Mouse (Mus musculus): ENCODE data around the gene Ube2u. TPM values are rescaled to one million over a fixed set of nuclear protein-coding genes. Genes with fewer than 3 reads are reported as not detected.
A peak's percentile ranks its signal among the peaks of the same experiment; 100 is the strongest.

The Ube2u gene
- polyA plus RNA-seq, 1 experiment from 2014 or later = 0.42 TPM

GRCm38 (mm10) chr4:100527554-100528001 is 48.9 kb downstream of the Ube2u start:
- 3% methylated on average over 15 of the region's 15 CpGs for WGBS
- H3K4me3 ChIP-seq (ENCODE audit: low read depth, low read length) = peak overlapping the region; percentile 8; the same call in 1 of the 2 replicates
- peaks cover 25% of the 10 kb centered on the region for H3K27me3 ChIP-seq (ENCODE audit: control insufficient read depth, insufficient read depth, low read length)
- no peak overlapping the region for H3K27ac ChIP-seq (ENCODE audit: low read depth, low read length)
- H3K9ac ChIP-seq (ENCODE audit: low read length) = no peak overlapping the region
- no peaks in the 10 kb centered on the region for H3K36me3 ChIP-seq (ENCODE audit: control insufficient read depth, insufficient read depth, low read length)
- peak overlapping the region; percentile 25 for H3K4me2 ChIP-seq
- no peaks in the 10 kb centered on the region for H3K9me3 ChIP-seq (ENCODE audit: control insufficient read depth, low read length)
- peaks cover 3% of the 10 kb centered on the region; the same call in 1 of the 2 replicates for H3K4me1 ChIP-seq (ENCODE audit: control insufficient read depth, insufficient read depth, low read length)
- ATAC-seq (ENCODE audit: low FRiP score) = peak; percentile 33; the same call in 1 of the 2 replicates
- peak; percentile 92 for DNase-seq (ENCODE audit: low spot score, missing footprints)

DNA sequence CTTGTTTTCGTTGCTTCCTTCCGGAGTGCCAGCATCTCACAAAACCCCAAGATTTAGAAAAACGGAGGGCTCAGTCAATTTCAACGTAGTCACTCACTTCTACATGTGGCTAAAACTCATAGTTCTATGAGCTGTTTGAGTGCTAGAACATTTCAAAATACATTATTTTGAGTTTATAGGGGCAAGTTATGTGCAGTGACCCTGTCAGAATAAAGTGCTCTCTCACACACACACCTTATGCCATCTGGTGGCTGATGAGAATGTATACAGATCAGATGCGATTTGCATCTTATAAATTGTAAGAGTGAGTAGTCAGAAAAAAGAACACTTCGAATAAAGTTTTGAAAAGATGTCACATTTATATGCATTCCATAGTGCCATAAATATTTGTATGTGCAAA is 55.0 kb downstream of the Ube2u start:
- Histone ChIP-seq H3K4me2 (no peak overlapping the region), H3K9ac (ENCODE audit: low read length) (no peak overlapping the region), H3K4me1 (ENCODE audit: control insufficient read depth, insufficient read depth, low read length) (peaks cover 3% of the 10 kb centered on the region; the same call in 1 of the 2 replicates), H3K27ac (ENCODE audit: low read depth, low read length) (no peak overlapping the region), H3K27me3 (ENCODE audit: control insufficient read depth, insufficient read depth, low read length) (no peaks in the 10 kb centered on the region; the same call in 1 of the 2 replicates), H3K9me3 (ENCODE audit: control insufficient read depth, low read length) (no peaks in the 10 kb centered on the region), H3K4me3 (ENCODE audit: low read depth, low read length) (no peak overlapping the region), H3K36me3 (ENCODE audit: control insufficient read depth, insufficient read depth, low read length) (no peaks in the 10 kb centered on the region)
- peak; percentile 88 for DNase-seq (ENCODE audit: low spot score, missing footprints)
- ATAC-seq (ENCODE audit: low FRiP score) = no peak
- WGBS = 78% methylated on average over 6 of the region's 6 CpGs

- no peaks in the 10 kb centered on the region for H3K36me3 ChIP-seq (ENCODE audit: control insufficient read depth, insufficient read depth, low read length)
- no peak overlapping the region for H3K27ac ChIP-seq (ENCODE audit: low read depth, low read length)
- ATAC-seq (ENCODE audit: low FRiP score) (0 out of 2 replicates have a peak, but pooled peaks have one; percentile 40), DNase-seq (ENCODE audit: low spot score, missing footprints) (no peak)
- H3K4me2 ChIP-seq = no peak overlapping the region
- no peaks in the 10 kb centered on the region for H3K9me3 ChIP-seq (ENCODE audit: control insufficient read depth, low read length)
- H3K27me3 ChIP-seq (ENCODE audit: control insufficient read depth, insufficient read depth, low read length) = no peaks in the 10 kb centered on the region
- no peak overlapping the region for H3K4me3 ChIP-seq (ENCODE audit: low read depth, low read length)
- H3K4me1 ChIP-seq (ENCODE audit: control insufficient read depth, insufficient read depth, low read length) = peaks cover 3% of the 10 kb centered on the region; the same call in 1 of the 2 replicates
- H3K9ac ChIP-seq (ENCODE audit: low read length) = no peak overlapping the region
- 49% methylated on average over 3 of the region's 3 CpGs for WGBS
These were observed 56.3 kb downstream of the Ube2u start for GRCm38 (mm10) chr4:100534946-100535345.

DNA sequence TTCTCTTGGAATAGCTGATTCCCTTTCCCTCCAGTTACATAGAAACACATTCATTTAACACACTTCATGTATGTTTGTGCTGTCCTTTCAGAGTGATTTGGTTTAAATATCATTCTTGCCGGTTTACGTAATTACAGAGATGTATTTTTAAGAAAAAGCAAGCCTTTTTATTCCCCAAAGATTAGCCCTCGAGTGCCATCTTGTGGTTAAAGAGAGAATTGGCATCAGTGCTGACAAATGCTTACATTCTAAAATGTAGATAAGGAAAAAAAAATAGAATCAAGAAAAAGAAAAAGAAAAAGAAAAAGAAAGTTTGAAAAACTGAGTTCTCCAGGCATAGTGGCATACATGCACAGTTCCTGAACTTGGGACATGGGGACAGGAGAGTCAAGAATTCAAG is 59.2 kb downstream of the Ube2u start:
- 10% methylated on average over 3 of the region's 3 CpGs for WGBS
- H3K4me3 ChIP-seq (ENCODE audit: low read depth, low read length) = no peak overlapping the region
- H3K4me2 ChIP-seq = no peak overlapping the region
- no peak overlapping the region for H3K27ac ChIP-seq (ENCODE audit: low read depth, low read length)
- ATAC-seq (ENCODE audit: low FRiP score) (no peak), DNase-seq (ENCODE audit: low spot score, missing footprints) (peak; percentile 96)
- no peaks in the 10 kb centered on the region for H3K27me3 ChIP-seq (ENCODE audit: control insufficient read depth, insufficient read depth, low read length)
- H3K4me1 ChIP-seq (ENCODE audit: control insufficient read depth, insufficient read depth, low read length) = peaks cover 3% of the 10 kb centered on the region; the same call in 1 of the 2 replicates
- no peaks in the 10 kb centered on the region for H3K9me3 ChIP-seq (ENCODE audit: control insufficient read depth, low read length)
- no peak overlapping the region for H3K9ac ChIP-seq (ENCODE audit: low read length)
- no peaks in the 10 kb centered on the region for H3K36me3 ChIP-seq (ENCODE audit: control insufficient read depth, insufficient read depth, low read length)

- no peaks in the 10 kb centered on the region for H3K36me3 ChIP-seq (ENCODE audit: control insufficient read depth, insufficient read depth, low read length)
- no peak for ATAC-seq (ENCODE audit: low FRiP score)
- no peaks in the 10 kb centered on the region for H3K27me3 ChIP-seq (ENCODE audit: control insufficient read depth, insufficient read depth, low read length)
- H3K9me3 ChIP-seq (ENCODE audit: control insufficient read depth, low read length) = no peaks in the 10 kb centered on the region
- no peak overlapping the region for H3K27ac ChIP-seq (ENCODE audit: low read depth, low read length)
- H3K4me3 ChIP-seq (ENCODE audit: low read depth, low read length) = no peak overlapping the region
- no peak for DNase-seq (ENCODE audit: low spot score, missing footprints)
- H3K4me2 ChIP-seq = no peak overlapping the region
- H3K9ac ChIP-seq (ENCODE audit: low read length) = no peak overlapping the region
- peaks cover 3% of the 10 kb centered on the region; the same call in 1 of the 2 replicates for H3K4me1 ChIP-seq (ENCODE audit: control insufficient read depth, insufficient read depth, low read length)
- 79% methylated on average over 3 of the region's 3 CpGs for WGBS
These were observed 60.8 kb downstream of the Ube2u start for GRCm38 (mm10) chr4:100539483-100539882.

GRCm38 (mm10) chr4:100547905-100548304 is 69.3 kb downstream of the Ube2u start:
- no peak overlapping the region for H3K9ac ChIP-seq (ENCODE audit: low read length)
- H3K4me2 ChIP-seq = no peak overlapping the region
- 76% methylated on average over 4 of the region's 4 CpGs for WGBS
- no peaks in the 10 kb centered on the region for H3K27me3 ChIP-seq (ENCODE audit: control insufficient read depth, insufficient read depth, low read length)
- H3K9me3 ChIP-seq (ENCODE audit: control insufficient read depth, low read length) = no peaks in the 10 kb centered on the region
- DNase-seq (ENCODE audit: low spot score, missing footprints) (no peak), ATAC-seq (ENCODE audit: low FRiP score) (no peak)
- no peak overlapping the region for H3K4me3 ChIP-seq (ENCODE audit: low read depth, low read length)
- H3K27ac ChIP-seq (ENCODE audit: low read depth, low read length) = no peak overlapping the region
- no peaks in the 10 kb centered on the region for H3K4me1 ChIP-seq (ENCODE audit: control insufficient read depth, insufficient read depth, low read length)
- no peaks in the 10 kb centered on the region for H3K36me3 ChIP-seq (ENCODE audit: control insufficient read depth, insufficient read depth, low read length)

- Histone ChIP-seq H3K27me3 (ENCODE audit: control insufficient read depth, insufficient read depth, low read length) (no peaks in the 10 kb centered on the region), H3K9ac (ENCODE audit: low read length) (no peak overlapping the region), H3K9me3 (ENCODE audit: control insufficient read depth, low read length) (no peaks in the 10 kb centered on the region), H3K4me3 (ENCODE audit: low read depth, low read length) (no peak overlapping the region), H3K4me2 (no peak overlapping the region), H3K4me1 (ENCODE audit: control insufficient read depth, insufficient read depth, low read length) (no peaks in the 10 kb centered on the region), H3K36me3 (ENCODE audit: control insufficient read depth, insufficient read depth, low read length) (no peaks in the 10 kb centered on the region), H3K27ac (ENCODE audit: low read depth, low read length) (no peak overlapping the region)
- ATAC-seq (ENCODE audit: low FRiP score) (no peak), DNase-seq (ENCODE audit: low spot score, missing footprints) (no peak)
- WGBS = 72% methylated on average over 2 of the region's 2 CpGs
These were observed 74.6 kb downstream of the Ube2u start for GRCm38 (mm10) chr4:100553296-100553695.

GRCm38 (mm10) chr4:100588236-100589206 is 109.9 kb downstream of the Ube2u start:
- Histone ChIP-seq H3K9me3 (ENCODE audit: control insufficient read depth, low read length) (no peaks in the 10 kb centered on the region), H3K4me2 (peak overlapping the region; percentile 65), H3K4me1 (ENCODE audit: control insufficient read depth, insufficient read depth, low read length) (peaks cover 6% of the 10 kb centered on the region), H3K4me3 (ENCODE audit: low read depth, low read length) (peak overlapping the region; percentile 25), H3K27me3 (ENCODE audit: control insufficient read depth, insufficient read depth, low read length) (no peaks in the 10 kb centered on the region), H3K27ac (ENCODE audit: low read depth, low read length) (no peak overlapping the region), H3K9ac (ENCODE audit: low read length) (peak overlapping the region; percentile 52), H3K36me3 (ENCODE audit: control insufficient read depth, insufficient read depth, low read length) (no peaks in the 10 kb centered on the region)
- peak; percentile 98 for DNase-seq (ENCODE audit: low spot score, missing footprints)
- ATAC-seq (ENCODE audit: low FRiP score) = peak; percentile 85
- 3% methylated on average over 21 of the region's 21 CpGs for WGBS

GRCm38 (mm10) chr4:100595771-100596170 is 117.1 kb downstream of the Ube2u start:
- no peaks in the 10 kb centered on the region for H3K27me3 ChIP-seq (ENCODE audit: control insufficient read depth, insufficient read depth, low read length)
- ATAC-seq (ENCODE audit: low FRiP score) (no peak), DNase-seq (ENCODE audit: low spot score, missing footprints) (no peak)
- H3K4me2 ChIP-seq = no peak overlapping the region
- 88% methylated on average over 4 of the region's 4 CpGs for WGBS
- no peak overlapping the region for H3K27ac ChIP-seq (ENCODE audit: low read depth, low read length)
- no peak overlapping the region for H3K4me3 ChIP-seq (ENCODE audit: low read depth, low read length)
- H3K36me3 ChIP-seq (ENCODE audit: control insufficient read depth, insufficient read depth, low read length) = no peaks in the 10 kb centered on the region
- H3K4me1 ChIP-seq (ENCODE audit: control insufficient read depth, insufficient read depth, low read length) = no peaks in the 10 kb centered on the region
- no peaks in the 10 kb centered on the region for H3K9me3 ChIP-seq (ENCODE audit: control insufficient read depth, low read length)
- H3K9ac ChIP-seq (ENCODE audit: low read length) = no peak overlapping the region

Data from midbrain, embryonic 11.5 days (tissue).